Mouse (Mus musculus): Measurements from ENCODE around the gene Rps15. TPM values are rescaled to one million over a fixed set of nuclear protein-coding genes. Genes with fewer than 3 reads are reported as not detected.

Gene Rps15
- polyA plus RNA-seq, 2 experiments, result 805 to 2,097 TPM

GRCm38 (mm10) chr10:80294311-80294710 lies 2.1 kb downstream of the Rps15 start:
- TF ChIP-seq CTCF (IDR thresholded peaks at IDR 0.05; ENCODE audit: low read depth), result no peak
- no peak for TF ChIP-seq EP300 (IDR thresholded peaks at IDR 0.05; ENCODE audit: low read depth)
- DNase-seq (ENCODE audit: low read depth in 3 of 3, low spot score in 3 of 3), result no peak
- H3K27me3 ChIP-seq (ENCODE audit: control insufficient read depth, insufficient read depth, low read length), result peaks cover 25% of the 10 kb centered on the region
- H3K9me3 ChIP-seq (ENCODE audit: control insufficient read depth, low read length), result no peaks in the 10 kb centered on the region
- ATAC-seq (ENCODE audit: insufficient read depth), result no peak
- H3K4me1 ChIP-seq (replicated peaks; ENCODE audit: control insufficient read depth in 2 of 2, insufficient read depth in 2 of 2, low read length in 1 of 2), result peaks cover 9 to 19% of the 10 kb centered on the region in 2 experiments
- no peak overlapping the region for H3K27ac ChIP-seq
- H3K4me2 ChIP-seq (ENCODE audit: low read depth), result no peak overlapping the region
- H3K4me3 ChIP-seq (ENCODE audit: insufficient read depth in 1 of 2, low read depth in 2 of 2, low read length in 2 of 2), result no peak overlapping the region
- 84% methylated on average over 4 of the region's 4 CpGs for WGBS (ENCODE audit: insufficient replicate concordance)
- H3K9ac ChIP-seq (replicated peaks), result no peak overlapping the region
- H3K36me3 ChIP-seq (replicated peaks; ENCODE audit: control insufficient read depth, insufficient read depth, low read depth), result peaks cover 16% of the 10 kb centered on the region

DNA sequence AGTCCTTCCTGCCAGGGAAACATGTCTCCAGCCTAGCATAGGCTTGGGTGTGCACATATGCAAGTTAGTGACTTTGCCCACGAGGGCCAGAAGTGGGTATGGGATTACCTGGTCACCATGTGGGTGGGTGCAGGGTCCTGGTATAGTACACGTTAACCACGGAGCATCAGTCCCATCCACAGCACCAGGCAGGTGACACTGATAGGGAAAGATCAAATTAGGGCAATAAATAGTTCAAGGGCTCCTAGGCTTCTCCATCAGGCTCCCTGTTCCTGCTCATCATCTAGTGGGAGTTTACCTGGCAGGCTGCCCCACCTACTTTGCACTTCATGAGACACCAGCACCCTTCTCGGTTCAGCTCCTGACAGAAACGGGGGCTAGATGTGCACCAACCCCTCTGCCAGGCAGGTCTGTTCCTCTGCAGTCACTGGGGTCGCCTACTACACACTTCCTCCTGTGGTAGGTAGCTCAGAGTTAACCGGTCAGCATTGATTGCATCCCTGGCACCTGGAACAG lies 2.6 kb downstream of the Rps15 start:
- ATAC-seq (ENCODE audit: insufficient read depth), result no peak
- TF ChIP-seq CTCF (IDR thresholded peaks at IDR 0.05; ENCODE audit: low read depth), result no peak
- TF ChIP-seq EP300 (IDR thresholded peaks at IDR 0.05; ENCODE audit: low read depth), result no peak
- DNase-seq (ENCODE audit: low read depth in 3 of 3, low spot score in 3 of 3), result no peak
- no peak overlapping the region for H3K27ac ChIP-seq
- no peak overlapping the region for H3K4me3 ChIP-seq (ENCODE audit: insufficient read depth in 1 of 2, low read depth in 2 of 2, low read length in 2 of 2)
- no peak overlapping the region; the same call in 1 of the 2 replicates for H3K4me2 ChIP-seq (ENCODE audit: low read depth)
- 36% methylated on average over 7 of the region's 7 CpGs for WGBS (ENCODE audit: insufficient replicate concordance)
- no peak overlapping the region for H3K9ac ChIP-seq (replicated peaks)
- peaks cover 16% of the 10 kb centered on the region for H3K36me3 ChIP-seq (replicated peaks; ENCODE audit: control insufficient read depth, insufficient read depth, low read depth)
- H3K27me3 ChIP-seq (ENCODE audit: control insufficient read depth, insufficient read depth, low read length), result peaks cover 30% of the 10 kb centered on the region
- H3K4me1 ChIP-seq (replicated peaks; ENCODE audit: control insufficient read depth in 2 of 2, insufficient read depth in 2 of 2, low read length in 1 of 2), result peaks cover 9 to 19% of the 10 kb centered on the region in 2 experiments
- H3K9me3 ChIP-seq (ENCODE audit: control insufficient read depth, low read length), result no peaks in the 10 kb centered on the region

GRCm38 (mm10) chr10:80295618-80296425 lies 3.6 kb downstream of the Rps15 start, which contains the start of gene Apc2:
Apc2 (plus strand) TSS chr10:80295977.
- no peak within 1 kb of the TSS for H3K27ac ChIP-seq
- H3K9ac ChIP-seq (replicated peaks), result no peak within 1 kb of the TSS
- H3K4me2 ChIP-seq (ENCODE audit: low read depth), result peak within 1 kb of the TSS; percentile 43
- ATAC-seq (ENCODE audit: insufficient read depth) (peak; percentile 54), DNase-seq (ENCODE audit: low read depth in 3 of 3, low spot score in 3 of 3) (peak; percentile 51 to 64 (median 55))
- 5% methylated on average over 26 of the region's 26 CpGs for WGBS (ENCODE audit: insufficient replicate concordance)
- peaks cover 16% of the 10 kb centered on the region for H3K36me3 ChIP-seq (replicated peaks; ENCODE audit: control insufficient read depth, insufficient read depth, low read depth)
- H3K4me1 ChIP-seq (replicated peaks; ENCODE audit: control insufficient read depth in 2 of 2, insufficient read depth in 2 of 2, low read length in 1 of 2), result peaks cover 9 to 19% of the 10 kb centered on the region in 2 experiments
- no peaks in the 10 kb centered on the region for H3K9me3 ChIP-seq (ENCODE audit: control insufficient read depth, low read length)
- no peak for TF ChIP-seq EP300 (IDR thresholded peaks at IDR 0.05; ENCODE audit: low read depth)
- TF ChIP-seq CTCF (IDR thresholded peaks at IDR 0.05; ENCODE audit: low read depth), result peak; percentile 86
- peaks cover 40% of the 10 kb centered on the region for H3K27me3 ChIP-seq (ENCODE audit: control insufficient read depth, insufficient read depth, low read length)
- H3K4me3 ChIP-seq (ENCODE audit: insufficient read depth in 1 of 2, low read depth in 2 of 2, low read length in 2 of 2), result peak within 1 kb of the TSS; percentile 20 to 26; a peak in 3 of 4 replicates

DNA sequence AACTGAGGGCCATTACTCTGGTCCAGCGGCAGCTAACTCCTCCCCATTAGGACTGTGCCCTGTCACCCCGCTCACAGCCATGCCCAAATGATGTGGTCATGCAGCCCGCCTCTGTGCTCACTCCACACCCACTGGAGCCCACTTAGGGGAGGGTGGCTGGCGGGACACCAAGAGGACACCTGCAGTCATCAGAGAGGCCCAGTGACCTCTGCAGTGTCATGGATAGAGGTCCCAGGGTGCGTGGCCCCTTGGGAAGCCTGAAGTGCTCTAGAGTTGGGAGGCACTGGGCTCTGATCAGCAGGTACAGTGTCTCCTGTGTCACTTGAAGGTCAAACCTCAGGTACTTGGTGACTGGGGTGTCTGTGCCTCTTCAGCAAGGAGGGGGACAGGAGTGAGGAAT lies 4.6 kb downstream of the Rps15 start:
- Histone ChIP-seq H3K27ac (no peak overlapping the region), H3K27me3 (ENCODE audit: control insufficient read depth, insufficient read depth, low read length) (peaks cover 50% of the 10 kb centered on the region), H3K9me3 (ENCODE audit: control insufficient read depth, low read length) (no peaks in the 10 kb centered on the region), H3K9ac (replicated peaks) (no peak overlapping the region), H3K4me1 (replicated peaks; ENCODE audit: control insufficient read depth in 2 of 2, insufficient read depth in 2 of 2, low read length in 1 of 2) (peaks cover 7 to 17% of the 10 kb centered on the region in 2 experiments), H3K36me3 (replicated peaks; ENCODE audit: control insufficient read depth, insufficient read depth, low read depth) (peaks cover 16% of the 10 kb centered on the region), H3K4me2 (ENCODE audit: low read depth) (no peak overlapping the region), H3K4me3 (ENCODE audit: insufficient read depth in 1 of 2, low read depth in 2 of 2, low read length in 2 of 2) (no peak overlapping the region)
- no peak for DNase-seq (ENCODE audit: low read depth in 3 of 3, low spot score in 3 of 3)
- WGBS (ENCODE audit: insufficient replicate concordance), result 68% methylated on average over 5 of the region's 5 CpGs
- ATAC-seq (ENCODE audit: insufficient read depth), result no peak
- TF ChIP-seq EP300 (IDR thresholded peaks at IDR 0.05; ENCODE audit: low read depth) (no peak), CTCF (IDR thresholded peaks at IDR 0.05; ENCODE audit: low read depth) (no peak)

GRCm38 (mm10) chr10:80297526-80298133 lies 5.4 kb downstream of the Rps15 start:
- WGBS (ENCODE audit: insufficient replicate concordance), result 43% methylated on average over 8 of the region's 8 CpGs
- no peak for TF ChIP-seq CTCF (IDR thresholded peaks at IDR 0.05; ENCODE audit: low read depth)
- TF ChIP-seq EP300 (IDR thresholded peaks at IDR 0.05; ENCODE audit: low read depth), result no peak
- Histone ChIP-seq H3K27ac (no peak overlapping the region), H3K4me2 (ENCODE audit: low read depth) (no peak overlapping the region), H3K9me3 (ENCODE audit: control insufficient read depth, low read length) (no peaks in the 10 kb centered on the region), H3K9ac (replicated peaks) (no peak overlapping the region), H3K4me3 (ENCODE audit: insufficient read depth in 1 of 2, low read depth in 2 of 2, low read length in 2 of 2) (no peak overlapping the region), H3K27me3 (ENCODE audit: control insufficient read depth, insufficient read depth, low read length) (peaks cover 53% of the 10 kb centered on the region), H3K4me1 (replicated peaks; ENCODE audit: control insufficient read depth in 2 of 2, insufficient read depth in 2 of 2, low read length in 1 of 2) (peaks cover 4 to 14% of the 10 kb centered on the region in 2 experiments; a peak in 3 of 4 replicates), H3K36me3 (replicated peaks; ENCODE audit: control insufficient read depth, insufficient read depth, low read depth) (peaks cover 16% of the 10 kb centered on the region)
- DNase-seq (ENCODE audit: low read depth in 3 of 3, low spot score in 3 of 3), result no peak
- no peak for ATAC-seq (ENCODE audit: insufficient read depth)

All from liver, embryonic 14.5 days (tissue).